Mouse (Mus musculus): Measurements from ENCODE around the gene Rgs3. TPM values are rescaled to one million over a fixed set of nuclear protein-coding genes. Genes with fewer than 3 reads are reported as not detected.

The Rgs3 gene
- total RNA-seq, 2 experiments from 2014 or later: 36.9 to 44.0 TPM

GRCm38 (mm10) chr4:62604094-62604493 is 44.4 kb downstream of the Rgs3 start:
- DNase-seq (ENCODE audit: low spot score in 2 of 2): no peak

GRCm38 (mm10) chr4:62605856-62606541 is 46.4 kb downstream of the Rgs3 start:
- DNase-seq (ENCODE audit: low spot score in 2 of 2): no peak

GRCm38 (mm10) chr4:62606542-62606882 is 46.9 kb downstream of the Rgs3 start:
- no peak for DNase-seq (ENCODE audit: low spot score in 2 of 2)

- no peak for DNase-seq (ENCODE audit: low spot score in 2 of 2)
Observed at GRCm38 (mm10) chr4:62606905-62607304, 47.3 kb downstream of the Rgs3 start.

- no peak for DNase-seq (ENCODE audit: low spot score in 2 of 2)
Observed at GRCm38 (mm10) chr4:62607345-62607744, 47.7 kb downstream of the Rgs3 start.

- no peak for DNase-seq (ENCODE audit: low spot score in 2 of 2)
Observed at GRCm38 (mm10) chr4:62607805-62608204, 48.2 kb downstream of the Rgs3 start.

- no peak for DNase-seq (ENCODE audit: low spot score in 2 of 2)
Observed at GRCm38 (mm10) chr4:62609333-62609732, 49.7 kb downstream of the Rgs3 start.

GRCm38 (mm10) chr4:62610142-62610675 is 50.6 kb downstream of the Rgs3 start:
- DNase-seq (ENCODE audit: low spot score in 2 of 2): no peak

GRCm38 (mm10) chr4:62612601-62613501 is 53.2 kb downstream of the Rgs3 start:
- peak; percentile 49 to 69 for DNase-seq (ENCODE audit: low spot score in 2 of 2)

GRCm38 (mm10) chr4:62613646-62614365 is 54.2 kb downstream of the Rgs3 start:
- DNase-seq (ENCODE audit: low spot score in 2 of 2): no peak

GRCm38 (mm10) chr4:62617856-62618440 is 58.3 kb downstream of the Rgs3 start:
- no peak for DNase-seq (ENCODE audit: low spot score in 2 of 2)

- no peak for DNase-seq (ENCODE audit: low spot score in 2 of 2)
Observed at GRCm38 (mm10) chr4:62619232-62619964, 59.8 kb downstream of the Rgs3 start.

- DNase-seq (ENCODE audit: low spot score in 2 of 2): no peak
Observed at GRCm38 (mm10) chr4:62619965-62620244, 60.3 kb downstream of the Rgs3 start.

GRCm38 (mm10) chr4:62621151-62621550 is 61.5 kb downstream of the Rgs3 start:
- no peak for DNase-seq (ENCODE audit: low spot score in 2 of 2)

- no peak for DNase-seq (ENCODE audit: low spot score in 2 of 2)
Observed at GRCm38 (mm10) chr4:62621880-62622675, 62.4 kb downstream of the Rgs3 start.

- no peak for DNase-seq (ENCODE audit: low spot score in 2 of 2)
Observed at GRCm38 (mm10) chr4:62623251-62624015, 63.8 kb downstream of the Rgs3 start.

GRCm38 (mm10) chr4:62624679-62625450 is 65.2 kb downstream of the Rgs3 start:
- peak in 1 of 2 experiments; percentile 69 for DNase-seq (ENCODE audit: low spot score in 2 of 2)

GRCm38 (mm10) chr4:62625451-62626061 is 65.9 kb downstream of the Rgs3 start:
- DNase-seq (ENCODE audit: low spot score in 2 of 2): no peak
